Mouse (Mus musculus) heart, postnatal 0 days (tissue): ENCODE measurements at regions not wholly inside any gene's neighbourhood (a gene's known extent, or its start where the extent isn't known, plus 50 kb on each side); places are given as distances from the start of the nearest gene placed in this dataset.

Source experiments
- CTCF ChIP-seq: IDR thresholded peaks from 2 replicates; pipeline ENCODE4 v1.5.1; 2016; ENCODE audit warnings: antibody characterized with exemption, control low read depth, low read depth
- EP300 ChIP-seq: IDR thresholded peaks from 2 replicates; pipeline ENCODE4 v1.6.1; 2016; ENCODE audit warnings: antibody characterized with exemption, low read depth

- TF ChIP-seq CTCF (no peak), EP300 (no peak)
Measured at GRCm38 (mm10) chr2:167756721-167757120, 67.1 kb upstream of the Tmem189 start.
